Mouse (Mus musculus): ENCODE data around the gene Itprid2.

The Itprid2 gene

GRCm38 (mm10) chr2:79713662-79714091 lies 78.5 kb downstream of the Itprid2 start:
- DNase-seq (ENCODE audit: low read depth, low spot score), result no peak

GRCm38 (mm10) chr2:79714745-79715144 lies 79.6 kb downstream of the Itprid2 start:
- no peak for DNase-seq (ENCODE audit: low read depth, low spot score)

GRCm38 (mm10) chr2:79715925-79716324 lies 80.8 kb downstream of the Itprid2 start:
- no peak for DNase-seq (ENCODE audit: low read depth, low spot score)

- DNase-seq (ENCODE audit: low read depth, low spot score), result no peak
Measured at GRCm38 (mm10) chr2:79717846-79718245, 82.7 kb downstream of the Itprid2 start.

- no peak for DNase-seq (ENCODE audit: low read depth, low spot score)
Measured at GRCm38 (mm10) chr2:79722415-79722814, 87.3 kb downstream of the Itprid2 start.
